Mouse (Mus musculus) liver, adult 2 months (tissue): ENCODE measurements around the gene Tefm. TPM values are rescaled to one million over a fixed set of nuclear protein-coding genes. Genes with fewer than 3 reads are reported as not detected.

Source experiments
- DNase-seq: peaks from one replicate; pipeline ENCODE4 v3.0.0-alpha.2; 2011; ENCODE audit warnings: low read depth, low spot score; ENCODE audit errors: extremely low read depth
- H3K27ac ChIP-seq: fragments of 200-500 bp; replicated peaks from 2 replicates; pipeline ENCODE4 v1.5.1; 2012; ENCODE audit warnings: low read depth, mild to moderate bottlenecking, control low read depth, inconsistent platforms, low read length; ENCODE audit not compliant: insufficient read depth
- H3K27me3 ChIP-seq: fragments of 200-500 bp; 2 replicates; pipeline ENCODE4 v1.6.1; 2012; ENCODE audit warnings: mild to moderate bottlenecking, moderate library complexity, low read length, inconsistent platforms; ENCODE audit not compliant: control insufficient read depth, insufficient read depth
- H3K36me3 ChIP-seq: fragments of 200-500 bp; 2 replicates; pipeline ENCODE4 v1.6.1; 2012; ENCODE audit warnings: low read length, inconsistent platforms; ENCODE audit not compliant: control insufficient read depth, insufficient read depth
- H3K4me1 ChIP-seq: fragments of 200-500 bp; 2 replicates; pipeline ENCODE4 v1.6.1; 2011; ENCODE audit warnings: low read length; ENCODE audit not compliant: control insufficient read depth, insufficient read depth
- H3K4me3 ChIP-seq: fragments of 200-500 bp; 2 replicates; pipeline ENCODE4 v1.5.1; 2011; ENCODE audit warnings: low read depth, mild to moderate bottlenecking, control low read depth, low read length, moderate library complexity; ENCODE audit not compliant: insufficient read depth
- H3K79me2 ChIP-seq: fragments of 200-500 bp; 2 replicates; pipeline ENCODE4 v1.6.1; 2012; ENCODE audit warnings: inconsistent platforms, mild to moderate bottlenecking, low read length, moderate library complexity; ENCODE audit not compliant: control insufficient read depth, insufficient read depth
- H3K9ac ChIP-seq: fragments of 200-500 bp; 2 replicates; pipeline ENCODE4 v1.6.1; 2012; ENCODE audit warnings: low read depth, mild to moderate bottlenecking, control low read depth, inconsistent platforms, low read length
- CTCF ChIP-seq: fragments of 200-500 bp; IDR thresholded peaks from 2 replicates; pipeline ENCODE4 v1.5.1; 2011; ENCODE audit warnings: low read depth, low read length, control low read depth
- POLR2A ChIP-seq: fragments of 200-500 bp; IDR thresholded peaks from 2 replicates; pipeline ENCODE4 v1.6.1; 2011; ENCODE audit warnings: low read length, control low read depth; ENCODE audit not compliant: insufficient read depth; ENCODE audit errors: extremely low read depth
- WGBS: fragments of 180-500 bp; shearing (Covaris S2); methylation state at CpG from one replicate; pipeline ENCODE4 v1.1.7; 2018; 5-methylcytosine and 5-hydroxymethylcytosine counted together
- polyA plus RNA-seq: library from polyadenylated mRNA; depleted of rRNA; stranded (reverse); fragments of >200 nt; gene quantifications from 2 replicates; pipeline ENCODE4 v1.2.3, GENCODE M21; 2012
- total RNA-seq: library from RNA; depleted of rRNA; stranded (reverse); fragments of >200 nt; gene quantifications from 2 replicates; pipeline ENCODE4 v1.2.3, GENCODE M21; 2014

Tefm gene
- total and polyA plus RNA-seq, 2 experiments: 5.0 to 20.5 TPM

DNA sequence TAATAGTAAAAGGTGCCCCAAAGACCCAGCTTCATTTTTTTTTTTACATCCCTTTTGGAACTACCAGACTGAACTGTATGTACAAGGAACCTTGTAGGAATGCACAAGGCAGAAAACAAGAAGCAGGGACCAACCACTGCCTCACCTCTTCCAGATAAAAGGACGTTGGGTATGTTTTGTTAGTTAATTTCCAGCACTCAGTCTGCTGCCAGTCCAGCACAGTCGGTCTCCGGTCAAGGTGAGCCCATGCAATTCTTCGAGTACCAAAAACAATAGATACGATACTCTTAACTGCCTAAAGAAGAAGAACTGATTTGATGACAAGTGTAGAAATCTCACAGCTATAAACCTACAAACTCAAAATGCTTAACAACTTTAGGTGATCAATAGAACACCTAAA lies 4.2 kb downstream of the Tefm start:
- Histone ChIP-seq H3K9ac (no peak overlapping the region), H3K27me3 (no peaks in the 10 kb centered on the region), H3K36me3 (peaks cover 2% of the 10 kb centered on the region; the same call in 1 of the 2 replicates), H3K27ac (no peak overlapping the region), H3K4me1 (peaks cover 2% of the 10 kb centered on the region; the same call in 1 of the 2 replicates), H3K4me3 (no peak overlapping the region), H3K79me2 (no peaks in the 10 kb centered on the region)
- TF ChIP-seq CTCF: no peak
- TF ChIP-seq POLR2A: no peak
- DNase-seq: no peak
- WGBS: 86% methylated on average over 5 of the region's 5 CpGs

DNA sequence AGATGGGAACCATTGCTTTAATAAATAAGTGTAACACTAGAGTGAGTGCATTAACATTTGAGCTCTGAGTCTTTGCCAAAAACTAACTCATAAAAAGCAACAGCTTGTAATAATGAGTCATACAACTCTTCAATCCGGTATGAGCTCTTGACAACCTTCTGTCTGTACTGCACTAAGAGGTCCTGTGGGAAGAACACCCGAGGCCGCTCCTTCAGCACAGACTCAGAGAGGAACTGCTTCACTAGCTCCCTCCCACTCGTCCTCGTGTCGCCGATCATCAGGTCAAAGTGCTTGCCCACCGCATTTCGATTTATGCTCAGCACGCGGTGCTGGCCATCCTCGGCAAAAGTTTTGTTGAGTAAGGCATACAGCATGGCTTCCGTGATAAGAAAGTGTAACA lies 5.2 kb downstream of the Tefm start:
- H3K27me3 ChIP-seq: no peaks in the 10 kb centered on the region
- H3K36me3 ChIP-seq: peaks cover 2% of the 10 kb centered on the region; the same call in 1 of the 2 replicates
- TF ChIP-seq POLR2A: no peak
- no peak for TF ChIP-seq CTCF
- H3K79me2 ChIP-seq: no peaks in the 10 kb centered on the region
- H3K4me1 ChIP-seq: no peaks in the 10 kb centered on the region
- DNase-seq: no peak
- H3K9ac ChIP-seq: no peak overlapping the region
- no peak overlapping the region for H3K4me3 ChIP-seq
- H3K27ac ChIP-seq: no peak overlapping the region
- 86% methylated on average over 13 of the region's 13 CpGs for WGBS

DNA sequence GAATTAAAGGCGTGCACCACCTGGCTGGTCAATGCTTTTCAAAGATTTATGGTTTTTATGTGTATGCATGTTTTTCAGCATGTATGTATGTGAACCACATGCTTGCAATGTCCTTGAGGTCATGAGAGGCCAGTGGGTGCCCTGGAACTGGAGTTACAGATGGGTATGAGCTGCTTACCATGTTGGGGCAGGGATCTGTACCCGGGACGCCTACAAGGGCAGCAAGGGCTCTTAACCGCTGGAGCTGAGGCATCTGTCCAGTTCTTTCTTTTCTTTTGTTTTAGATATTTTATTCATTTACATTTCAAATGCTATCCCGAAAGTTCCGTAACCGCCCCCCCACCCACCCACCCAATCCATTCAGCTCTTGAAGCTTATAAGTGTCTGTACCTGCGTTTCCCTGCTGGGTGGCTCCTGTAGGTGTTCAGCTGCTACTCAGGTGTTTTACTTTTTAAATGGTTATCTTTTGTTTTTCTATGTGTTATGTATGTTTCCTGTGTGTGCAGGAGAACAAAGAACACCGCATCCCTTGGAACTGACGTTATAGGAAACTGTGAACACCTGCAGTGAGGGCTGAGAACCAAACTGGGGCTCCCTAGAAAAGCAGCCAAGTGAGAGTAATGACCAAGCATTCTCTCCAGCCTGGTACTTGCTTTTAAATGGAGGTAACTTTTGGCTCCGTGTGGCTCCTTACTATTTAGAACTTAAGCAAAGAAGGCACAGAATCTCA lies 5.9 kb downstream of the Tefm start:
- peaks cover 2% of the 10 kb centered on the region; the same call in 1 of the 2 replicates for H3K36me3 ChIP-seq
- H3K27ac ChIP-seq: no peak overlapping the region
- DNase-seq: no peak
- no peaks in the 10 kb centered on the region for H3K79me2 ChIP-seq
- WGBS: 93% methylated on average over 11 of the region's 11 CpGs
- no peak overlapping the region for H3K9ac ChIP-seq
- no peaks in the 10 kb centered on the region for H3K4me1 ChIP-seq
- TF ChIP-seq POLR2A: no peak
- no peak for TF ChIP-seq CTCF
- no peak overlapping the region for H3K4me3 ChIP-seq
- H3K27me3 ChIP-seq: no peaks in the 10 kb centered on the region

DNA sequence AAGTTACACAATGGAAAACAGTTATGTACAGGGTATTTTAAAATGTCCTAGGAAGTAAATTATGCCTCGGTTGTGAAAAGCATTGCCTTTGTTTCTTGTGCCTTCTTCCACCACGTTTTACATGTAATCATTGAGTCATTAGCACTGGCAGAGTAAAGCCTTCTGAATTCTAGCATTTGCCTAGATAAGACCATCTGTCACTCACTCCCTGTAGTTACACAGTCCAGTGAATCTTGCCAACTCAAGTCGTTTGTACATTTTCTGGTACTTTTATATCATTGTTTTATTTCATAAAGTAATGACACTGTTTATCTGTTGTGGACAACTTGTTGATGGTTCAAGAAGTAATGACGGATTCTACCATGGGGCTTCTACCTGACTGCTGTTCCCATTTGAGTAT lies 7.2 kb downstream of the Tefm start:
- H3K36me3 ChIP-seq: peaks cover 1% of the 10 kb centered on the region; the same call in 1 of the 2 replicates
- no peak overlapping the region for H3K4me3 ChIP-seq
- no peaks in the 10 kb centered on the region for H3K27me3 ChIP-seq
- H3K27ac ChIP-seq: no peak overlapping the region
- H3K4me1 ChIP-seq: no peaks in the 10 kb centered on the region
- TF ChIP-seq POLR2A (no peak), CTCF (no peak)
- H3K79me2 ChIP-seq: no peaks in the 10 kb centered on the region
- WGBS: 58% methylated on average over 4 of the region's 4 CpGs
- H3K9ac ChIP-seq: no peak overlapping the region
- DNase-seq: no peak

DNA sequence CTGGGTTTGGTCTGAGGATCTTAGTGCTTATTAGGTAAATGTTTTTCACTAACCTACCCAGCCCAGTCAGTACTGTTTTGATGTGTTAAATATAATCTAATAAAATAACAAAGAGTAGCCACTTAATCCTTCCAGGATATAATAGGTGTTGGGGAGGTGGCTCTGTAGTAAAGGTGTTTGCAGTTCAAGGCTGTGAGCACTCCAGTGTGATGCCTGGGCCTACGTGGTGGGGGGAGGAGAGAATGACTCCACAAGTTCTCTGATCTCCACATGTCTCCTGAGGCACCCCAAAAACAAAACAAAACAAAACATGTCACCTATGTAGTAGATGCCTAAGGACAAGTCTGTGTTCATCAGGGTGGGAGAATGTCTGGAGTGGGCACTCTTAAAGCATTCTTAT lies 9.9 kb downstream of the Tefm start:
- H3K4me3 ChIP-seq: no peak overlapping the region
- H3K79me2 ChIP-seq: no peaks in the 10 kb centered on the region
- H3K36me3 ChIP-seq: no peaks in the 10 kb centered on the region
- H3K27me3 ChIP-seq: no peaks in the 10 kb centered on the region
- H3K9ac ChIP-seq: no peak overlapping the region
- H3K4me1 ChIP-seq: no peaks in the 10 kb centered on the region
- WGBS: 80% methylated on average over 1 of the region's 1 CpGs
- no peak overlapping the region for H3K27ac ChIP-seq
- TF ChIP-seq CTCF (no peak), POLR2A (no peak)
- DNase-seq: no peak

DNA sequence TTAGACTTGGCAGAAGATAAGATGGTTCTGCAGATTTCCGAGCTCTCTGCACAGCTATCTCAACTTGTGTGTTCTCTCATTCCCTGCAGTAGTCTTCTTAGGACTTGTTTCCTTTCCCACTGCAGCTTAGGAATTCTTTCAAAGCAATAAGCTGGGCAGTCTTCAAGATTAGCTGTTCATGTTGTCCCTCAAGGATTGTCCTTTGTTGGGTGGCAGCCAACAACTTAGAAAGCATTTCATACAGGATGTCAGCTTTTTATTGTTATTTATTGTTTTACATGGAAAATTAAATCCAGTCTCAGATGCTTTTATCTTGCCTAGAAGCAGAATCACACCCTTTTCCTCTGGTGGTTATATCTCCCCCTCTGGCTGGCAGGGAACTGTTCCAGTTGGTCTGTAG lies 25.6 kb downstream of the Tefm start:
- H3K79me2 ChIP-seq: no peaks in the 10 kb centered on the region
- peaks cover 2% of the 10 kb centered on the region; the same call in 1 of the 2 replicates for H3K36me3 ChIP-seq
- no peak overlapping the region for H3K9ac ChIP-seq
- TF ChIP-seq POLR2A (no peak), CTCF (no peak)
- WGBS: 71% methylated on average over 1 of the region's 1 CpGs
- H3K27ac ChIP-seq: no peak overlapping the region
- H3K4me3 ChIP-seq: no peak overlapping the region
- H3K27me3 ChIP-seq: no peaks in the 10 kb centered on the region
- H3K4me1 ChIP-seq: peaks cover 2% of the 10 kb centered on the region; the same call in 1 of the 2 replicates
- no peak for DNase-seq
